ENCODE assay signal across 8 mouse cellular contexts in genomic region chr17:67354451-67355011, GRCm38 (mm10). TPM values are rescaled to one million over a fixed set of nuclear protein-coding genes. Genes with fewer than 3 reads are reported as not detected.
DNase-seq lines count a peak whose midpoint lies in the region; ATAC-seq and TF ChIP-seq lines count a peak whose summit lies in the region.

Gene Ptprm, minus strand, starts transcription at chr17:67354457.

- peak; percentile 54 to 65 for ATAC-seq in hematopoietic stem cell, adult 5-6 weeks (replicated peaks in 1 of 2; ENCODE audit: insufficient read depth in 1 of 2, low FRiP score in 2 of 2, low TSS enrichment in 1 of 2, low read depth in 1 of 2, poor library complexity in 2 of 2, severe bottlenecking in 2 of 2)

- peak; percentile 76 for DNase-seq in R1 (ENCODE audit: low read depth, low spot score)
- DNase-seq in cerebellum, adult 9-11 months: peak; percentile 51
- peak; percentile 50 to 77 for DNase-seq in frontal cortex, postnatal 10 days (ENCODE audit: low spot score in 2 of 2)
- DNase-seq in layer of hippocampus, adult 8-10 months (ENCODE audit: low spot score in 2 of 2): peak; percentile 43 to 66
- peak; percentile 85 for DNase-seq in lung, adult 2 months
- peak; percentile 78 for DNase-seq in ovary, postnatal 14 days (ENCODE audit: low spot score)
- peak; percentile 26 to 41 for DNase-seq in thymus, postnatal 36 days

- TF ChIP-seq CTCF in lung, adult 2 months (IDR thresholded peaks at IDR 0.05; ENCODE audit: insufficient read depth, low read length): no peak

- H3K4me3 ChIP-seq in lung, adult 2 months (replicated peaks; ENCODE audit: extremely low read depth, low read depth, low read length): peak within 1 kb of the TSS; percentile 58

- peak; percentile 71; the same call in 1 of the 2 replicates for TF ChIP-seq POLR2A in lung, adult 2 months (IDR thresholded peaks at IDR 0.05; ENCODE audit: borderline replicate concordance, extremely low read depth, low read depth, low read length)

- under 1% methylated on average over 72 of the region's 73 CpGs for WGBS in lung, adult 2 months

- peaks cover 6% of the 10 kb centered on the region; the same call in 1 of the 2 replicates for H3K4me1 ChIP-seq in lung, adult 2 months (ENCODE audit: control insufficient read depth, insufficient read depth, low read length)

RNA-seq across cellular contexts. Expression of gene Ptprm, which starts in this region (rescaled TPM):
- total RNA-seq in hematopoietic stem cell, adult 5-6 weeks (2017): not detected in 2 replicates
- 10 to 100 TPM; 24.6 to 31.6 (median 27.6) TPM for total RNA-seq in layer of hippocampus, adult 8-10 months (2022)
- 58.8 and 69.9 TPM in 2 replicates for polyA plus RNA-seq in lung, adult 2 months (2012; rRNA removed)

Comparison
In these comparisons a context has a peak if more than half of its experiments do, and no peak if none do; other contexts are left out.
1. Peak in every context shown above with its lines: DNase-seq, ATAC-seq and H3K4me3 ChIP-seq.
2. RNA of gene Ptprm (total RNA-seq): 24.6 to 31.6 TPM in layer of hippocampus, adult 8-10 months; not detected in hematopoietic stem cell, adult 5-6 weeks; every median in the first group is over 10 times any median in the second.
3. Peak in ATAC-seq in hematopoietic stem cell, adult 5-6 weeks; RNA of the gene not detected or under 1 TPM.
4. DNase-seq: peak in every context shown above with its lines; median percentile 85 in lung, adult 2 months; 78 in ovary, postnatal 14 days; 76 in R1; 64 in frontal cortex, postnatal 10 days; 54 in layer of hippocampus, adult 8-10 months; 51 in cerebellum, adult 9-11 months; 34 in thymus, postnatal 36 days.